Mouse (Mus musculus) natural killer cell, adult 2 months (primary cell): ENCODE results near the gene Ccr5.
A peak's percentile ranks its signal among the peaks of the same experiment; 100 is the strongest.

Source experiments
- DNase-seq, 2 experiments: peaks; one replicate each; pipeline ENCODE4 v3.0.0; 2022; ENCODE audit warnings: low spot score in 2 of 2

Gene Ccr5

DNA sequence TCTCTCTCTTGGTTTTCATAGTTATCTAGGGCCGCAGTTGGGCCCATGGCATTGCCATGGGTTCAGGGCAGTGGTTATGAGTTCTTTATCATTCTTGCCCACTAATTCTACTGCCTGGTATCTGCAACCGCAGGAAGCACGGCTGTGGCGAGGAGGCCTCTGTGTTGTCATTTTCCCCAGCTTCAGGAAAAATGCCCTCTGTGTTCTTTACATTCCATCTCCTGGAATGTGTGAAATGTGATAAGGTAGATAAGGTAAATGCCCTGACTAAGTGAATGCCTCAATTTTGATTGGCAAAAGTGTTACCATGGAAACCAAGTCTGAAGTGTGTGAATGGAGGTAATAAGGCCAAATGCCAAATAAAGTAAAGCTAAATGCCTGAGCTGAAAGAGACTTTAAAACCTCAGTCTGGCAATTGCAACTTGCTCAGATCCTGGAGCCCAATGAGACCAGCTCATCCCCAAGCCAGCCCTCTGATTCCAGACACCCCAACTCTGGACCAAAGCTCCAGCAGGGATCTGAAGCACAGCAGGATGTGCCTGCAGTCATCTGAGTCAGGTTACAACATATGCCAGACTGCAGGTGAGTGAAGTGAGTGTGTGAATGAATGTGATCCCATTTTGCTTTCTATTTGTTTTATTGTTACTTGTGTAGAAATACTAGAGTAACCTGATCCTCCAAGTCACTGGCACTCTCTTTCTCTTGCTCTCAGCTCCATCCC is 16.9 kb downstream of the Ccr5 start:
- no peak for DNase-seq

DNA sequence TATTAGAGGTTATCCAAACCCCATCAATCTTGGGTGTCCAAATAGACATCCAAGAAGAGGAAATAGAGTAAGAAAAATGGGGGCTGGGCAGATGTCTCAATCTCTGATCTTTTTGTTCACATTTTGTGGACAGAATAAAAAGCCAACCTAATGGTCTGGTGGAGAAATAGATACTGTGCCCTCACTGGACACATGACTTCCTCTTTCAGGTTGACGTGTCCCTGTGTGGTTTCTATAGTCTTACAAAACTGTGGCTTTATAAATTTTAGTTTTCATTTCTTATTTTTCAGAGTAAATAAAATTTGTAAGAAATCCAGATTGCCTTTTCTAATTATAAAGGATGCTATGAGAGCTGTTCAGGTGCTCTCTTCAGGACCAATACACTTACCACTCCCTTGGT is 22.3 kb downstream of the Ccr5 start:
- DNase-seq: peak in 1 of 2 experiments; percentile 31

DNA sequence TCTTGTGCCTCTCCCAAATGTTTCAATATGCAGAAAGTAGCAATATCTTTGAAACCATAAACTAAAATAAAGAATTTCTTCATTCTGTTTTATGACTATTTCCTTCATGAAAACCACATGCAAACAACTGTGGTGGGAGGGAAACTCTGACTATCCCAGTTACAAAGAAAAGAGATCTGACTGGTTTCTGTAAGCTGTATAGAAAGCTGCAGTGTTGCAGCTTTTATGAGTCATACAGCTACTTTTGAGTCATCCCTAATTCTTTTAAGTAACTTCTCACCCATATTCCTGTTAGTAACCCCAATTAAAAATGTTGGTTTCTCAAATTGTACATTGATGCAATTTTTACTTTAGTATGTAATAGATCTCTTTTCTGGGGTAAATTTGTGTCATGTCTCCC is 25.0 kb downstream of the Ccr5 start:
- no peak for DNase-seq
